Comparison of ENCODE assay signal across 21 mouse cellular contexts in the genomic region with DNA sequence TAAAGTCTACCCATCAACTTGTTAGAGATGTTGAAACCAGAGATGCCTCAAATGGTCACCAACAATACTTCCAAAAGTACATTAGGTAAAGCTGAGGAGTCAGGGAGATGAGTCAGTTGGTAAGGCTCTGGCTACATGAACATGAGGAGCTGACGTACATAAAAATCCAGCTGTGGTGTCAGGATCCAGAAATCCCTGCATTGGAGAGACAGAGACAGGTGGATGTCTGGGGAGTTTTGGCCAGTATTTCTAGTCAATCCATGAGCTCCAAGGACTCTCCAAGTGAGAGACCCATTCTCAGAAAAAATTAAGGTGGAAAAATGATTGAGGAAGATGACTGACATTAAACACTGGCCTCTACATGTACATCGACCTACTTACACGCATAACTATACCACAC.
"Had no signal": no experiment of that assay in that cellular context is flagged by ENCODE, and none has a peak within 500 bp of the region (broad histone marks: within the 10 kb centered on the region; RNA-seq: fewer than 3 reads in every experiment).

No protein-coding gene starts in this region.

- H3K27me3 ChIP-seq: heart, embryonic 12.5 days; hindbrain, embryonic 12.5 days; intestine, embryonic 15.5 days; limb, embryonic 15.5 days; liver, embryonic 12.5 days had no signal

- DNase-seq: gastrocnemius, postnatal 14 days; heart, postnatal 10 days; heart, postnatal 4 days; kidney, adult 18-20 months; kidney, adult 8-10 months; kidney, postnatal 10 days; kidney, postnatal 25 days; kidney, postnatal 4 days; left cerebral cortex, postnatal 4 days had no signal

- H3K4me1 ChIP-seq: heart, embryonic 10.5 days; heart, embryonic 12.5 days; hindbrain, embryonic 10.5 days; hindbrain, embryonic 12.5 days; intestine, embryonic 15.5 days; limb, embryonic 13.5 days; limb, embryonic 15.5 days; liver, embryonic 12.5 days had no signal

- H3K27ac ChIP-seq: heart, embryonic 10.5 days; hindbrain, embryonic 10.5 days; hindbrain, embryonic 12.5 days; hindbrain, embryonic 14.5 days; intestine, embryonic 15.5 days; layer of hippocampus, adult 2 months; left cerebral cortex, adult 2 months; limb, embryonic 13.5 days; limb, embryonic 15.5 days; liver, embryonic 12.5 days; liver, embryonic 14.5 days had no signal

- H3K4me3 ChIP-seq: heart, embryonic 10.5 days; heart, embryonic 12.5 days; hindbrain, embryonic 10.5 days; hindbrain, embryonic 12.5 days; intestine, embryonic 15.5 days; layer of hippocampus, adult 2 months; left cerebral cortex, adult 2 months; limb, embryonic 13.5 days; limb, embryonic 15.5 days; liver, embryonic 12.5 days had no signal

- H3K36me3 ChIP-seq: heart, embryonic 10.5 days; heart, embryonic 12.5 days; hindbrain, embryonic 10.5 days; hindbrain, embryonic 12.5 days; intestine, embryonic 15.5 days; limb, embryonic 13.5 days; limb, embryonic 15.5 days; liver, embryonic 12.5 days had no signal
